Mouse (Mus musculus) monocyte, adult 59 days (primary cell): Measurements from ENCODE around the gene Wsb1. TPM values are rescaled to one million over a fixed set of nuclear protein-coding genes. Genes with fewer than 3 reads are reported as not detected.

ENCODE experiments used
- total RNA-seq, 2 experiments: library from RNA; stranded (reverse); gene quantifications; one replicate each; pipeline ENCODE4 v1.2.4; 2023

Gene Wsb1
- total RNA-seq: 100 to 1,000 TPM; 334 TPM

DNA sequence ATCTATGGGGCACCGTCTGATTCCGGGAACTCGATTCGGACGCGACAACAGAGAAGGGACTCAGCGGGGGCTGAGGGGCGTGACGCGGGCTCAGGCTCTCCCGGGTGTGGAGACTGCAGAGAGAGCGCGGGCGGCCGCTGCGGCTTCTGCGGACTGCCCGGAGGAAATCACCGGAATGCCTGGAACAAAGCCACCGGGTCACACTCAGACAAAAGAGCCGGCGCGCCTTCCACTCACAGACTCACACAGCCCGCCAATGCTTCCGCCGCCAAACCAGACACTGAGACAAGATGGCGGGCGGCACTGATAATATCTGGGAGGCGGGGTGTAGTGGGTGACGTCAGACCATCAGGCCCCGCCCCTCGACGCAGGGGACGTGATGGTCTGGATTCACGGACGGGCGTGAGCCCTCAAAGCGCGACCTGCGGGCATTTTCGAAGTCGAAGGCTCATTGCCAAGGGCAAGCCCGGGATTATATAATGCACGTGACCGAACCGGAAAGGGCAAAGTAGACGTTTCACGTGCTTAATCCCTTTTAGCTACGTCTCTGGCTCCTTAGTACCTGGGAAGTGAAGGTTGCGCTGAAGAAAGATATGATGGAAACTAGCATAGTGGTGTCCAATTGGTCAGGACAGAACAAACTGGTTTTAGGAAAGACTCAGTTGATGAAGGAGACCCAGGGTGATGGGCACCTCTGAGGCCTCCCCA, at the start of gene Wsb1:
Wsb1 (minus strand) TSS at position 281 of the 708 bp plus-strand sequence.

DNA sequence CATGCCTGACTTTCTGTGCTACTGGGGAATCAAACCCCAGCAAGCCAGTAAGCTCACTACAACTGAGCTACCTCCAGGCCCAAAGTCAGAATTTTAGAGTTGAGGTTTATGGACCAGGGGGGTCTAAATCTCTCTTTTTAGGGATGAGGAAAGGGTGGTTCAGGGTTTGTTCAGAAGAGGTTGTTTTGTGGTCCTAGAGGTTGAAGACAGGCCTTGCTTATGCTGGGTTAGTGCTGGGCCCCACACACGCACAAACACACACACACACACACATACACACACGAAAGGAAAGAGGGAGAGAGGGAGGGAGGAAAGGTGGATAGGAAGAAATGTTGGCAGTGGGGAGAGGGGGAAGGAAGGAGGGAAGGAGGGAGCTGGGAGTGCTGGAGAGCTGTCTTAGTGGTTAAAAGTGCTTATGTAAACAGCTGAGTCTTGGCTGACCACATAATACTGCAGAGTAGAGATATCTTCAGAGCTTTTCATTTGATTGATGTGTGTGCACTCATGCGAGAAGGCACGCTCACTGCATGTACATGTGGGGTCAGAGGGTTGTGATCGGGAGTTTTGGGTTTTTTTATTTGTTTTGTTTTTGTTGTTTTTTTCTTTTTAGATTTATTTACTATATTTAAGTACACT, 42.5 kb upstream of the Wsb1 start, which contains the start of gene Gm9964:
Gm9964 (minus strand) TSS at position 51 of the 636 bp plus-strand sequence.

Other genes with a start within 250 kb of the Wsb1 start
- gene Ksr1, start 108.3 kb downstream of the Wsb1 start, total RNA-seq: 10 to 100 TPM; 17.9 to 19.5 TPM
- gene Gm9964, start 42.2 kb upstream of the Wsb1 start, total RNA-seq: 1 to 10 TPM; 1.8 to 2.2 TPM
- 10 to 100 TPM; 29.4 to 38.8 TPM for gene Nf1, start 85.0 kb upstream of the Wsb1 start, total RNA-seq
- under 1 TPM; 0.42 to 0.70 TPM for gene Omg, start 249.4 kb upstream of the Wsb1 start, total RNA-seq